Mouse (Mus musculus): ENCODE data around the gene Agfg1.

GRCm38 (mm10) chr1:82811766-82812165 lies 27.5 kb upstream of the Agfg1 start:
- TF ChIP-seq CHD2 (IDR thresholded peaks at IDR 0.05; ENCODE audit: low read depth, low read length) (no peak), MAFK (IDR thresholded peaks at IDR 0.05; ENCODE audit: insufficient read depth, low read depth, low read length) (no peak), HCFC1 (IDR thresholded peaks at IDR 0.05; ENCODE audit: borderline replicate concordance, insufficient read depth, low read length) (no peak), ZNF384 (IDR thresholded peaks at IDR 0.05; ENCODE audit: low read depth, low read length) (no peak)

All from ES-E14 (cell line).